Mouse (Mus musculus) kidney, postnatal 25 days (tissue): ENCODE measurements around the gene Vdr.
A peak's percentile ranks its signal among the peaks of the same experiment; 100 is the strongest.
"Not testable (repeated sequence)": the region's sequence is repeated elsewhere in the genome, so short reads cannot be mapped to it uniquely, and the experiment has no call there.

Experiments used
- DNase-seq, 2 experiments: peaks; one replicate each; pipeline ENCODE4 v3.0.0; 2021; ENCODE audit warnings: mixed read lengths in 2 of 2

Vdr gene

GRCm38 (mm10) chr15:97878696-97879328 lies 31.6 kb downstream of the Vdr start:
- peak in 1 of 2 experiments; percentile 72 for DNase-seq

- no peak for DNase-seq
Observed at GRCm38 (mm10) chr15:97875784-97876183, 34.6 kb downstream of the Vdr start.

GRCm38 (mm10) chr15:97873717-97874116 lies 36.7 kb downstream of the Vdr start:
- peak; percentile 43 to 62 for DNase-seq

- no peak for DNase-seq
Observed at GRCm38 (mm10) chr15:97872161-97872560, 38.3 kb downstream of the Vdr start.

GRCm38 (mm10) chr15:97871055-97872030 lies 39.1 kb downstream of the Vdr start:
- no peak for DNase-seq

- DNase-seq = not testable (repeated sequence)
Observed at GRCm38 (mm10) chr15:97870116-97870515, 40.3 kb downstream of the Vdr start.

GRCm38 (mm10) chr15:97868985-97869384 lies 41.4 kb downstream of the Vdr start:
- no peak for DNase-seq

GRCm38 (mm10) chr15:97865988-97866387 lies 44.4 kb downstream of the Vdr start:
- DNase-seq = no peak

GRCm38 (mm10) chr15:97865175-97865574 lies 45.3 kb downstream of the Vdr start:
- no peak for DNase-seq

GRCm38 (mm10) chr15:97864361-97865045 lies 45.9 kb downstream of the Vdr start:
- no peak for DNase-seq

GRCm38 (mm10) chr15:97863494-97863881 lies 46.9 kb downstream of the Vdr start:
- no peak for DNase-seq

- no peak for DNase-seq
Observed at GRCm38 (mm10) chr15:97862881-97863493, 47.4 kb downstream of the Vdr start.

- peak; percentile 44 to 63 for DNase-seq
Observed at GRCm38 (mm10) chr15:97860353-97860752, 50.1 kb downstream of the Vdr start.

- DNase-seq = no peak
Observed at GRCm38 (mm10) chr15:97858431-97858830, 52.0 kb downstream of the Vdr start.

- no peak for DNase-seq
Observed at GRCm38 (mm10) chr15:97854551-97854950, 55.9 kb downstream of the Vdr start.

- no peak for DNase-seq
Observed at GRCm38 (mm10) chr15:97854059-97854458, 56.4 kb downstream of the Vdr start.

- DNase-seq = no peak
Observed at GRCm38 (mm10) chr15:97852291-97852690, 58.1 kb downstream of the Vdr start.

GRCm38 (mm10) chr15:97851011-97851410 lies 59.4 kb downstream of the Vdr start:
- DNase-seq = no peak

- DNase-seq = peak in 1 of 2 experiments; percentile 38
Observed at GRCm38 (mm10) chr15:97850441-97850840, 60.0 kb downstream of the Vdr start.

- peak; percentile 87 to 95 for DNase-seq
Observed at GRCm38 (mm10) chr15:97849116-97849911, 61.1 kb downstream of the Vdr start.

- DNase-seq = no peak
Observed at GRCm38 (mm10) chr15:97847866-97848265, 62.6 kb downstream of the Vdr start.

- DNase-seq = no peak
Observed at GRCm38 (mm10) chr15:97847285-97847684, 63.1 kb downstream of the Vdr start.
